ENCODE assay signal across 10 mouse cellular contexts in the genomic region with DNA sequence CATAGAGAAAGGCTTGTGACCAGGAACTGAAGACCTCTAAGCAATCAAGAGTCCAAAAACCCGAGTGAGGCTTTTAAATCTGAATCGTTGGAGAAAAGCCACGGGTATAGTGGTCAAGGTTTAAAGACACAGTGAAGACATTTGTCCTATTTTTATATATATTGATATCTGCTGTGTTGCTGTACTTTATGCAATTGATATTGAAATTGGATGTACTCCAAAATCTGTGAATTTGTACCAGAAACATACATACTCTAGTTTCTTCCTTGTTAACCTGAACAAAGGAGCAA. TPM values are rescaled to one million over a fixed set of nuclear protein-coding genes. Genes with fewer than 3 reads are reported as not detected.
A peak's percentile ranks its signal among the peaks of the same experiment; 100 is the strongest.
DNase-seq lines count a peak whose midpoint lies in the region; ATAC-seq and TF ChIP-seq lines count a peak whose summit lies in the region.
"Had no signal": no experiment of that assay in that cellular context is flagged by ENCODE, and none has a peak within 500 bp of the region (broad histone marks: within the 10 kb centered on the region; RNA-seq: fewer than 3 reads in every experiment).

No protein-coding gene starts in this region.

- TF ChIP-seq CTCF in testis, adult 2 months (IDR thresholded peaks at IDR 0.05; ENCODE audit: control insufficient read depth, insufficient read depth, insufficient replicate concordance, low read depth, low read length): no peak
- TF ChIP-seq CTCF in stomach, postnatal 0 days (IDR thresholded peaks at IDR 0.05; ENCODE audit: low read depth): no peak

- no peak for ATAC-seq in erythroblast, adult 5-6 weeks (replicated peaks; ENCODE audit: low FRiP score, poor library complexity, severe bottlenecking)
- ATAC-seq in liver, embryonic 11.5 days (replicated peaks; ENCODE audit: low FRiP score): no peak
- ATAC-seq in stomach, postnatal 0 days (ENCODE audit: low FRiP score, low TSS enrichment): no peak

- peak overlapping the region; percentile 73; the same call in 1 of the 2 replicates for H3K27ac ChIP-seq in testis, adult 2 months (ENCODE audit: control insufficient read depth, insufficient read depth, low read depth, low read length)
- H3K27ac ChIP-seq in liver, embryonic 11.5 days (ENCODE audit: low read depth, low read length): no peak overlapping the region
- peak overlapping the region; percentile 94 for H3K27ac ChIP-seq in stomach, postnatal 0 days (replicated peaks)

- no peak for DNase-seq in testis, postnatal 10 days (ENCODE audit: low spot score)
- DNase-seq in liver, embryonic 11.5 days (ENCODE audit: low spot score): no peak
- no peak for DNase-seq in stomach, postnatal 0 days (ENCODE audit: low spot score)
- DNase-seq in layer of hippocampus, postnatal 25 days (ENCODE audit: extremely low spot score in 1 of 2, low spot score in 1 of 2): no peak
- no peak for DNase-seq in right cerebral cortex, adult 18-20 months
- DNase-seq: cerebellum, adult 11-12 months; left cerebral cortex, postnatal 4 days had no signal

- H3K4me2 ChIP-seq in liver, embryonic 11.5 days: peak overlapping the region; percentile 84
- peak overlapping the region; percentile 72 for H3K4me2 ChIP-seq in stomach, postnatal 0 days (replicated peaks; ENCODE audit: low read depth)

- peak overlapping the region; percentile 99 for H3K4me3 ChIP-seq in erythroblast, embryonic 14.5 days (replicated peaks)
- peak overlapping the region; percentile 89; the same call in 1 of the 2 replicates for H3K4me3 ChIP-seq in testis, adult 2 months (ENCODE audit: control insufficient read depth, low read depth, low read length)
- peak overlapping the region; percentile 57 for H3K4me3 ChIP-seq in liver, embryonic 11.5 days (ENCODE audit: low read depth, low read length)
- H3K4me3 ChIP-seq in stomach, postnatal 0 days (ENCODE audit: low read depth, low read length): peak overlapping the region; percentile 81

- H3K27me3 ChIP-seq in erythroblast, embryonic 14.5 days (ENCODE audit: control insufficient read depth): no peaks in the 10 kb centered on the region
- no peaks in the 10 kb centered on the region for H3K27me3 ChIP-seq in testis, adult 2 months (ENCODE audit: control insufficient read depth, insufficient read depth, low read length)
- no peaks in the 10 kb centered on the region for H3K27me3 ChIP-seq in liver, embryonic 11.5 days (replicated peaks; ENCODE audit: control insufficient read depth, insufficient read depth, low read length)
- no peaks in the 10 kb centered on the region for H3K27me3 ChIP-seq in stomach, postnatal 0 days (ENCODE audit: control insufficient read depth, insufficient read depth, low read length)

- no peaks in the 10 kb centered on the region for H3K9me3 ChIP-seq in erythroblast, embryonic 14.5 days (ENCODE audit: control insufficient read depth, low read length)
- H3K9me3 ChIP-seq in liver, embryonic 11.5 days (ENCODE audit: control insufficient read depth, low read length): no peaks in the 10 kb centered on the region
- H3K9me3 ChIP-seq in stomach, postnatal 0 days (ENCODE audit: control insufficient read depth, low read length): no peaks in the 10 kb centered on the region

- WGBS in liver, embryonic 11.5 days: 18% methylated on average over 3 of the region's 3 CpGs
- WGBS in stomach, postnatal 0 days: 3% methylated on average over 3 of the region's 3 CpGs

- H3K4me1 ChIP-seq in erythroblast, embryonic 14.5 days (ENCODE audit: control insufficient read depth): peaks cover 48% of the 10 kb centered on the region
- H3K4me1 ChIP-seq in testis, adult 2 months (ENCODE audit: control insufficient read depth, insufficient read depth, low read length): no peaks in the 10 kb centered on the region
- peaks cover 14% of the 10 kb centered on the region for H3K4me1 ChIP-seq in liver, embryonic 11.5 days (replicated peaks; ENCODE audit: control insufficient read depth, insufficient read depth, low read length)
- no peaks in the 10 kb centered on the region for H3K4me1 ChIP-seq in stomach, postnatal 0 days (replicated peaks; ENCODE audit: control insufficient read depth, insufficient read depth)

- H3K9ac ChIP-seq in liver, embryonic 11.5 days (ENCODE audit: low read depth, low read length): peak overlapping the region; percentile 61
- H3K9ac ChIP-seq in stomach, postnatal 0 days (ENCODE audit: low read length): peak overlapping the region; percentile 84

- H3K36me3 ChIP-seq in erythroblast, embryonic 14.5 days (ENCODE audit: control insufficient read depth): peaks cover 19% of the 10 kb centered on the region
- H3K36me3 ChIP-seq in testis, adult 2 months (ENCODE audit: control insufficient read depth, insufficient read depth, low read length): no peaks in the 10 kb centered on the region
- no peaks in the 10 kb centered on the region for H3K36me3 ChIP-seq in liver, embryonic 11.5 days (ENCODE audit: control insufficient read depth, insufficient read depth, low read length)
- no peaks in the 10 kb centered on the region for H3K36me3 ChIP-seq in stomach, postnatal 0 days (ENCODE audit: control insufficient read depth, insufficient read depth, low read length)

- no peak for TF ChIP-seq EP300 in stomach, postnatal 0 days (optimal IDR thresholded peaks at IDR 0.05)

- TF ChIP-seq POLR2A in testis, adult 2 months (IDR thresholded peaks at IDR 0.05; ENCODE audit: control insufficient read depth, low read depth, low read length): no peak

RNA-seq across cellular contexts. Expression of gene Chp1, which starts 0.8 kb away (rescaled TPM):
- polyA plus RNA-seq in erythroblast, embryonic 14.5 days (2012): 2.0 and 2.3 TPM in 2 replicates
- 84.4 and 108 TPM in 2 replicates for total RNA-seq in erythroblast, adult 5-6 weeks (2015; ENCODE audit: low replicate concordance)
- 111 and 170 TPM in 2 replicates for total RNA-seq in erythroblast, adult 5-6 weeks (2017; ENCODE audit: low replicate concordance)
- 21.3 and 27.1 TPM in 2 replicates for polyA plus RNA-seq in testis, adult 2 months (2012; rRNA removed)
- 40.1 and 42.2 TPM in 2 replicates for polyA plus RNA-seq in liver, embryonic 11.5 days (2014; fragmentation: Nextera tagmentation; extraction: Ambion mirVana)
- polyA plus RNA-seq in stomach, postnatal 0 days (2015; fragmentation: Nextera tagmentation; extraction: Ambion mirVana): 127 and 134 TPM in 2 replicates
- total RNA-seq in layer of hippocampus, postnatal 25 days (2021): 100 to 1,000 TPM; 142 to 159 TPM

RNA-seq across cellular contexts. Expression of gene Exd1, which starts 0.9 kb away (rescaled TPM):
- not detected in 2 replicates for polyA plus RNA-seq in erythroblast, embryonic 14.5 days (2012)
- not detected in 2 replicates for total RNA-seq in erythroblast, adult 5-6 weeks (2015; ENCODE audit: low replicate concordance)
- total RNA-seq in erythroblast, adult 5-6 weeks (2017; ENCODE audit: low replicate concordance): not detected in 2 replicates
- 5.3 and 5.4 TPM in 2 replicates for polyA plus RNA-seq in testis, adult 2 months (2012; rRNA removed)
- 0.25 and 0.29 TPM in 2 replicates for polyA plus RNA-seq in liver, embryonic 11.5 days (2014; fragmentation: Nextera tagmentation; extraction: Ambion mirVana)
- 0.16 and 0.35 TPM in 2 replicates for polyA plus RNA-seq in stomach, postnatal 0 days (2015; fragmentation: Nextera tagmentation; extraction: Ambion mirVana)
- under 1 TPM; 0.49 to 0.96 TPM for total RNA-seq in layer of hippocampus, postnatal 25 days (2021)
